Mouse (Mus musculus) T-helper 1 cell (primary cell): ENCODE results near the gene 4930407I10Rik.

Experiments used
- in situ Hi-C: fragments of 300-600 bp; cut with MboI, MseI; formaldehyde crosslinking; loops from one replicate; pipeline ENCODE4 v1.15.1; 2025; ENCODE audit warnings: high pct_unique_total_duplicates

4930407I10Rik gene

GRCm38 (mm10) chr15:82058719-82059201 lies at the start of gene 4930407I10Rik:
Gene 4930407I10Rik, plus strand, starts transcription at chr15:82059151.
- in situ Hi-C loops: no loop called here

- in situ Hi-C loops: no loop called here
These were observed 47.0 kb upstream of the 4930407I10Rik start for GRCm38 (mm10) chr15:82011947-82012346.

GRCm38 (mm10) chr15:82014745-82015391 lies 44.1 kb upstream of the 4930407I10Rik start:
- in situ Hi-C loops: no loop called here

GRCm38 (mm10) chr15:82015392-82016100 lies 43.4 kb upstream of the 4930407I10Rik start:
- in situ Hi-C loops: no loop called here

- in situ Hi-C loops: no loop called here
These were observed 42.7 kb upstream of the 4930407I10Rik start for GRCm38 (mm10) chr15:82016101-82016808.

GRCm38 (mm10) chr15:82016830-82017229 lies 42.1 kb upstream of the 4930407I10Rik start:
- in situ Hi-C loops: no loop called here

- in situ Hi-C loops: no loop called here
These were observed 41.5 kb upstream of the 4930407I10Rik start for GRCm38 (mm10) chr15:82017461-82017860.

- in situ Hi-C loops: no loop called here
These were observed 39.7 kb upstream of the 4930407I10Rik start for GRCm38 (mm10) chr15:82019288-82019687.

- in situ Hi-C loops: no loop called here
These were observed 36.3 kb upstream of the 4930407I10Rik start for GRCm38 (mm10) chr15:82022535-82023088.

- in situ Hi-C loops: no loop called here
These were observed 34.9 kb upstream of the 4930407I10Rik start for GRCm38 (mm10) chr15:82023965-82024635.

- in situ Hi-C loops: loop anchor here (5.0 kb wide), 1 partner anchor 65 kb away; the partner anchor contains the start of gene Pmm1
These were observed 31.7 kb upstream of the 4930407I10Rik start for GRCm38 (mm10) chr15:82027276-82027675.

GRCm38 (mm10) chr15:82027726-82028125 lies 31.2 kb upstream of the 4930407I10Rik start:
- in situ Hi-C loops: loop anchor here (5.0 kb wide), 1 partner anchor 65 kb away; the partner anchor contains the start of gene Pmm1

- in situ Hi-C loops: no loop called here
These were observed 26.6 kb upstream of the 4930407I10Rik start for GRCm38 (mm10) chr15:82032386-82032785.

GRCm38 (mm10) chr15:82033762-82034161 lies 25.2 kb upstream of the 4930407I10Rik start, which contains the start of gene Desi1:
Gene Desi1, minus strand, starts transcription at chr15:82033862.
- in situ Hi-C loops: no loop called here

GRCm38 (mm10) chr15:82035904-82036689 lies 22.9 kb upstream of the 4930407I10Rik start:
- in situ Hi-C loops: no loop called here

- in situ Hi-C loops: no loop called here
These were observed 18.3 kb upstream of the 4930407I10Rik start for GRCm38 (mm10) chr15:82040650-82041049.

GRCm38 (mm10) chr15:82044166-82044784 lies 14.7 kb upstream of the 4930407I10Rik start:
- in situ Hi-C loops: no loop called here

- in situ Hi-C loops: no loop called here
These were observed 12.6 kb upstream of the 4930407I10Rik start for GRCm38 (mm10) chr15:82046246-82046891.
